Mouse (Mus musculus) heart, embryonic 10.5 days (tissue): ENCODE results near the gene Spdye4c. TPM values are rescaled to one million over a fixed set of nuclear protein-coding genes. Genes with fewer than 3 reads are reported as not detected.

ENCODE experiments used
- DNase-seq: peaks from one replicate; pipeline ENCODE4 v3.0.0-alpha.2; 2017; ENCODE audit warnings: low spot score
- H3K27ac ChIP-seq: fragments of 300-500 bp; sonication (generic); 2 replicates; pipeline ENCODE4 v1.5.1; 2016; ENCODE audit warnings: mild to moderate bottlenecking
- H3K27me3 ChIP-seq: fragments of 300-500 bp; sonication (generic); 2 replicates; pipeline ENCODE4 v1.6.1; 2016; ENCODE audit warnings: mild to moderate bottlenecking; ENCODE audit not compliant: poor library complexity, insufficient read depth, severe bottlenecking
- H3K36me3 ChIP-seq: fragments of 300-500 bp; sonication (generic); 2 replicates; pipeline ENCODE4 v1.6.1; 2016; ENCODE audit warnings: mild to moderate bottlenecking, moderate library complexity
- H3K4me1 ChIP-seq: fragments of 300-500 bp; sonication (generic); 2 replicates; pipeline ENCODE4 v1.6.1; 2016; ENCODE audit warnings: mild to moderate bottlenecking
- H3K4me3 ChIP-seq: fragments of 300-500 bp; sonication (generic); 2 replicates; pipeline ENCODE4 v1.5.1; 2016; ENCODE audit warnings: mild to moderate bottlenecking, moderate library complexity
- H3K9me3 ChIP-seq: fragments of 300-500 bp; sonication (generic); 2 replicates; pipeline ENCODE4 v1.6.1; 2016; ENCODE audit warnings: mild to moderate bottlenecking, moderate library complexity
- WGBS: fragments of 180-500 bp; shearing (Covaris S2); methylation state at CpG from one replicate; pipeline ENCODE4 v1.1.7; 2016; 5-methylcytosine and 5-hydroxymethylcytosine counted together
- polyA plus RNA-seq: library from polyadenylated mRNA; unstranded; fragments of >200 nt; fragmentation: Nextera tagmentation; extraction: Ambion mirVana; gene quantifications from 2 replicates; pipeline ENCODE4 v1.2.1, GENCODE M21; 2016

Spdye4c gene
- polyA plus RNA-seq, 1 experiment from 2014 or later: not detected

DNA sequence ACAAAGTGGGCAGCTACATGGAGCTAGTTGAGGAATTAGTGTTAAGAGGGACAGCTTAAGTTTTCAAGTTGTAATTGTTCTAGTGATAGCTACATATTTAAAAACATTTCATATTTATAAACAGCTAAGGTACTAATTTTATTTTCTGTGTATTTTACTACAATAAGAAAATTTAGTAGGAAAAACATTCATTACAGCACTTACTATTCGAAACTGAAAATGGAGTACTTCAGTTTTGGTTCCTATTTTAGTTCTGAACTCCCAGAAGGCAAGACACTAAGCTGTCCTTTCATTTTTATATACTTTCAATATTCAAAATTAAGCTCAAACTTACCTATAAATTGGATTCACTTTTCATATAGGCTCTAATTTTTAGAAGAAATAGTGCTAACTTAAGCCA is 29.6 kb downstream of the Spdye4c start:
- no peaks in the 10 kb centered on the region for H3K9me3 ChIP-seq
- 93% methylated on average over 1 of the region's 1 CpGs for WGBS
- no peaks in the 10 kb centered on the region for H3K4me1 ChIP-seq
- no peaks in the 10 kb centered on the region for H3K27me3 ChIP-seq
- H3K4me3 ChIP-seq: no peak overlapping the region
- DNase-seq: no peak
- H3K27ac ChIP-seq: no peak overlapping the region
- peaks cover 94% of the 10 kb centered on the region for H3K36me3 ChIP-seq

Other genes with a start within 250 kb of the Spdye4c start
- gene Anapc1, start 96.2 kb downstream of the Spdye4c start, polyA plus RNA-seq: 66.6 and 68.7 TPM in 2 replicates
- gene Mertk, start 107.7 kb downstream of the Spdye4c start, polyA plus RNA-seq: 3.5 and 5.0 TPM in 2 replicates
- gene Tmem87b, start 226.9 kb downstream of the Spdye4c start, polyA plus RNA-seq: 22.1 and 25.4 TPM in 2 replicates